Mouse (Mus musculus): ENCODE results near the gene Dcaf4.

DNA sequence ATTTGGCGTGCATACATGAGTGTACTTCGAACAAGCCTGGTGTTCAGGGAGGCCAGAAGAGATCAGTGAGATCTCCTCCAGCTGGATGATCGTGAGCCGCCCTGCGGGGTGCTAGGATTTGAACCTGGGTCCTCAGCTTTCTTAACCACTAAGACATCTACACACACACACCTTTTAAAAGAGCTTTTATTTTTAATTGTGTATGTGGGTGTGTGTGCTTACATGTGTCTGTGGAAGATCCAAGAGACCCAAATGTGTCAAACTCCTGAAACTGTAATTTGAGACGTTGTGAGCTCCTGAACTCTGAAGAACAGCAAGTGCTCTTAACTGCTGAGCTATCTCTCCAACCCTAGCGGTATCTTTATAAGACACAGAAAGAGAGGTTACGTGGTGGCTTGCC lies 817 bp downstream of the Dcaf4 start:
- TF ChIP-seq POLR2A (IDR thresholded peaks at IDR 0.05; ENCODE audit: insufficient read depth, low read depth, low read length) (no peak), CTCF (IDR thresholded peaks at IDR 0.05) (no peak), EP300 (IDR thresholded peaks at IDR 0.05; ENCODE audit: insufficient read depth, low read depth, low read length) (no peak)

Data from heart, adult 2 months (tissue).